Mouse (Mus musculus) CD4-positive naive resting alpha-beta T cell, adult 57 days (primary cell): ENCODE measurements around the gene Casr. TPM values are rescaled to one million over a fixed set of nuclear protein-coding genes. Genes with fewer than 3 reads are reported as not detected.

Source experiments
- total RNA-seq: library from RNA; stranded (reverse); gene quantifications from one replicate; pipeline ENCODE4 v1.2.4, GENCODE M21; 2023

Gene Casr
- not detected for total RNA-seq

GRCm38 (mm10) chr16:36561386-36562338, at the start of gene Casr:
TSS of gene Casr (minus strand) at chr16:36562141.

GRCm38 (mm10) chr16:36455342-36455802, 106.6 kb downstream of the Casr start, which contains the start of gene Stfa3:
TSS of gene Stfa3 (minus strand) at chr16:36455392.

Other genes starting within 250 kb of the Casr start
- gene BC117090, start 227.8 kb downstream of the Casr start, total RNA-seq: not detected
- gene BC100530, start 194.4 kb downstream of the Casr start, total RNA-seq: not detected
- gene Stfa2, start 153.7 kb downstream of the Casr start, total RNA-seq: not detected
- not detected for gene Stfa3, start 106.7 kb downstream of the Casr start, total RNA-seq
- 10.8 TPM for gene Cd86, start 103.9 kb upstream of the Casr start, total RNA-seq
- 1.4 TPM for gene Ildr1, start 131.8 kb upstream of the Casr start, total RNA-seq
- 32.4 TPM for gene Slc15a2, start 222.8 kb upstream of the Casr start, total RNA-seq